Mouse (Mus musculus) CH12.LX (cell line): Measurements from ENCODE around the gene Pprc1. TPM values are rescaled to one million over a fixed set of nuclear protein-coding genes. Genes with fewer than 3 reads are reported as not detected.

Experiments
- DNase-seq: peaks from one replicate; pipeline ENCODE4 v3.0.0-alpha.2; 2013; ENCODE audit errors: extremely low read depth
- H3K27ac ChIP-seq: 2 replicates; pipeline ENCODE4 v1.5.1; 2012; ENCODE audit warnings: low read depth, mild to moderate bottlenecking, control low read depth, moderate library complexity; ENCODE audit not compliant: insufficient read depth
- H3K27me3 ChIP-seq: replicated peaks from 2 replicates; pipeline ENCODE3; 2012; ENCODE audit warnings: inconsistent platforms
- H3K36me3 ChIP-seq, 2 experiments: replicated peaks in 1 of 2; 2 replicates each; pipeline versions ENCODE3 to v1.6.1; 2012; ENCODE audit warnings: inconsistent platforms in 1 of 2, low read length in 1 of 2, mild to moderate bottlenecking in 1 of 2, mixed read lengths in 1 of 2, moderate library complexity in 1 of 2; ENCODE audit not compliant: control insufficient read depth in 1 of 2, insufficient read depth in 1 of 2
- H3K4me1 ChIP-seq, 2 experiments: 2 replicates each; pipeline ENCODE4 v1.6.1; 2012; ENCODE audit warnings: inconsistent platforms in 1 of 2, moderate library complexity in 1 of 2; ENCODE audit not compliant: insufficient read depth in 2 of 2, control insufficient read depth in 1 of 2
- H3K4me2 ChIP-seq: 2 replicates; pipeline ENCODE4 v1.6.1; 2012; ENCODE audit warnings: low read depth, mild to moderate bottlenecking, control low read depth; ENCODE audit not compliant: poor library complexity, insufficient read depth, severe bottlenecking
- H3K4me3 ChIP-seq, 3 experiments: fragments of 150-350 bp in 1 of 3; sonication (generic) in 1 of 3; replicated peaks in 1 of 3; 2 replicates each; pipeline versions ENCODE3 to v1.5.1; 2011 to 2012; ENCODE audit warnings: low read depth in 2 of 3, low read length in 2 of 3, mild to moderate bottlenecking in 2 of 3, moderate library complexity in 2 of 3, control low read depth in 1 of 3, improper control_type of control experiment in 1 of 3, inconsistent platforms in 1 of 3, mixed read lengths in 1 of 3; ENCODE audit not compliant: poor library complexity in 1 of 3
- H3K79me2 ChIP-seq: replicated peaks from 2 replicates; pipeline ENCODE4 v1.6.1; 2012; ENCODE audit warnings: mild to moderate bottlenecking, moderate library complexity; ENCODE audit not compliant: control insufficient read depth, poor library complexity, insufficient read depth, severe bottlenecking; ENCODE audit errors: extremely low read depth
- H3K9ac ChIP-seq: 2 replicates; pipeline ENCODE4 v1.6.1; 2012; ENCODE audit warnings: low read depth, mild to moderate bottlenecking, control low read depth, moderate library complexity; ENCODE audit not compliant: insufficient read depth
- H3K9me3 ChIP-seq: replicated peaks from 2 replicates; pipeline ENCODE3; 2012; ENCODE audit warnings: low read length, inconsistent platforms, mixed read lengths
- BHLHE40 ChIP-seq: IDR thresholded peaks from 2 replicates; pipeline ENCODE4 v1.6.1; 2011; ENCODE audit warnings: mild to moderate bottlenecking, low read depth, low read length, improper control_type of control experiment
- CHD1 ChIP-seq: IDR thresholded peaks from 2 replicates; pipeline ENCODE4 v1.6.1; 2012; ENCODE audit warnings: low read depth, low read length, improper control_type of control experiment, inconsistent platforms
- CHD2 ChIP-seq: IDR thresholded peaks from 2 replicates; pipeline ENCODE4 v1.6.1; 2011; ENCODE audit warnings: low read length, improper control_type of control experiment
- CTCF ChIP-seq, 2 experiments: IDR thresholded peaks in 1 of 2; conservative IDR thresholded peaks in 1 of 2; 2 replicates each; pipeline ENCODE4 v1.5.1; 2011 to 2012; ENCODE audit warnings: low read depth in 2 of 2, low read length in 2 of 2, improper control_type of control experiment in 1 of 2, inconsistent platforms in 1 of 2, mild to moderate bottlenecking in 1 of 2, moderate library complexity in 1 of 2
- E2F4 ChIP-seq: IDR thresholded peaks from 2 replicates; pipeline ENCODE4 v1.6.1; 2011; ENCODE audit warnings: low read depth, low read length, improper control_type of control experiment; ENCODE audit not compliant: insufficient replicate concordance
- ELF1 ChIP-seq: IDR thresholded peaks from 2 replicates; pipeline ENCODE4 v1.6.1; 2014; ENCODE audit warnings: low read depth, mild to moderate bottlenecking, inconsistent platforms, low read length, improper control_type of control experiment
- EP300 ChIP-seq: IDR thresholded peaks from 2 replicates; pipeline ENCODE4 v1.6.1; 2011; ENCODE audit warnings: low read length, improper control_type of control experiment
- ETS1 ChIP-seq: conservative IDR thresholded peaks from 2 replicates; pipeline ENCODE4 v1.6.1; 2012; ENCODE audit warnings: low read depth, mild to moderate bottlenecking, inconsistent platforms, low read length, improper control_type of control experiment, moderate library complexity
- HCFC1 ChIP-seq: IDR thresholded peaks from 2 replicates; pipeline ENCODE4 v1.6.1; 2012; ENCODE audit warnings: low read depth, mild to moderate bottlenecking, inconsistent platforms, low read length, improper control_type of control experiment
- IRF4 ChIP-seq: IDR thresholded peaks from 2 replicates; pipeline ENCODE4 v1.6.1; 2014; ENCODE audit warnings: low read depth, mild to moderate bottlenecking, inconsistent platforms, low read length, improper control_type of control experiment
- JUN ChIP-seq: IDR thresholded peaks from 2 replicates; pipeline ENCODE4 v1.6.1; 2011; ENCODE audit warnings: low read depth, mild to moderate bottlenecking, low read length, improper control_type of control experiment, moderate library complexity; ENCODE audit not compliant: insufficient read depth
- MAX ChIP-seq: IDR thresholded peaks from 2 replicates; pipeline ENCODE4 v1.6.1; 2011; ENCODE audit warnings: low read length, improper control_type of control experiment
- MAZ ChIP-seq: IDR thresholded peaks from 2 replicates; pipeline ENCODE4 v1.6.1; 2012; ENCODE audit warnings: low read depth, mild to moderate bottlenecking, inconsistent platforms, low read length, improper control_type of control experiment, moderate library complexity
- MEF2A ChIP-seq: IDR thresholded peaks from 2 replicates; pipeline ENCODE4 v1.6.1; 2014; ENCODE audit warnings: low read depth, mild to moderate bottlenecking, inconsistent platforms, low read length, improper control_type of control experiment, borderline replicate concordance
- MXI1 ChIP-seq: IDR thresholded peaks from 2 replicates; pipeline ENCODE4 v1.6.1; 2011; ENCODE audit warnings: mild to moderate bottlenecking, low read depth, low read length, improper control_type of control experiment
- MYC ChIP-seq: IDR thresholded peaks from 2 replicates; pipeline ENCODE4 v1.6.1; 2011; ENCODE audit warnings: low read depth, mild to moderate bottlenecking, improper control_type of control experiment, low read length
- NRF1 ChIP-seq: IDR thresholded peaks from 2 replicates; pipeline ENCODE4 v1.6.1; 2014; ENCODE audit warnings: low read depth, mild to moderate bottlenecking, inconsistent platforms, low read length, improper control_type of control experiment, moderate library complexity
- PAX5 ChIP-seq: IDR thresholded peaks from 2 replicates; pipeline ENCODE4 v1.6.1; 2012; ENCODE audit warnings: low read length, inconsistent platforms, mixed read lengths
- POLR2A ChIP-seq: IDR thresholded peaks from 2 replicates; pipeline ENCODE4 v1.6.1; 2011; ENCODE audit warnings: low read depth, mild to moderate bottlenecking, improper control_type of control experiment, low read length
- POLR2AphosphoS2 ChIP-seq: IDR thresholded peaks from 2 replicates; pipeline ENCODE4 v1.6.1; 2011; ENCODE audit warnings: low read depth, low read length, improper control_type of control experiment
- SIN3A ChIP-seq: IDR thresholded peaks from 2 replicates; pipeline ENCODE4 v1.6.1; 2012; ENCODE audit warnings: low read length, improper control_type of control experiment, inconsistent platforms
- TBP ChIP-seq: conservative IDR thresholded peaks from 2 replicates; pipeline ENCODE4 v1.6.1; 2011; ENCODE audit warnings: low read depth, low read length, improper control_type of control experiment
- TCF12 ChIP-seq: IDR thresholded peaks from 2 replicates; pipeline ENCODE4 v1.6.1; 2014; ENCODE audit warnings: low read depth, mild to moderate bottlenecking, inconsistent platforms, low read length, improper control_type of control experiment
- UBTF ChIP-seq: IDR thresholded peaks from 2 replicates; pipeline ENCODE4 v1.6.1; 2012; ENCODE audit warnings: low read depth, mild to moderate bottlenecking, inconsistent platforms, low read length, improper control_type of control experiment, moderate library complexity
- USF1 ChIP-seq: IDR thresholded peaks from 2 replicates; pipeline ENCODE4 v1.6.1; 2014; ENCODE audit warnings: low read depth, mild to moderate bottlenecking, inconsistent platforms, low read length, improper control_type of control experiment
- USF2 ChIP-seq: conservative IDR thresholded peaks from 2 replicates; pipeline ENCODE4 v1.6.1; 2011; ENCODE audit warnings: low read depth, low read length, improper control_type of control experiment
- ZC3H11A ChIP-seq: IDR thresholded peaks from 2 replicates; pipeline ENCODE4 v1.6.1; 2012; ENCODE audit warnings: low read depth, mild to moderate bottlenecking, inconsistent platforms, low read length, improper control_type of control experiment
- ZKSCAN1 ChIP-seq: IDR thresholded peaks from 2 replicates; pipeline ENCODE4 v1.6.1; 2012; ENCODE audit warnings: low read depth, inconsistent platforms, low read length, improper control_type of control experiment, borderline replicate concordance
- ZMIZ1 ChIP-seq: IDR thresholded peaks from 2 replicates; pipeline ENCODE4 v1.6.1; 2012; ENCODE audit warnings: low read depth, mild to moderate bottlenecking, inconsistent platforms, low read length, improper control_type of control experiment
- ZNF384 ChIP-seq: IDR thresholded peaks from 2 replicates; pipeline ENCODE4 v1.6.1; 2012; ENCODE audit warnings: low read depth, low read length, improper control_type of control experiment, inconsistent platforms
- dilution Hi-C: fragments of 300-500 bp; cut with MboI; formaldehyde crosslinking; loops from 2 replicates; pipeline ENCODE4 v1.14.3; 2020; ENCODE audit warnings: low sequenced_read_pairs; ENCODE audit not compliant: extremely low pct_unique_long_range_greater_than_20kb, extremely low pct_ligation_motif_present
- in situ Hi-C: fragments of 300-500 bp; cut with MboI; formaldehyde crosslinking; loops from 3 replicates; pipeline ENCODE4 v1.14.3; 2019; ENCODE audit warnings: low sequenced_read_pairs, low pct_ligation_motif_present, low pct_unique_long_range_greater_than_20kb, mixed read lengths
- polyA plus RNA-seq: library from polyadenylated mRNA; unstranded; fragments of >175 nt; gene quantifications from 2 replicates; pipeline ENCODE4 v1.2.1, GENCODE M21; 2012; ENCODE audit warnings: low read depth; ENCODE audit not compliant: insufficient read length
- total RNA-seq, 2 experiments: library from RNA; depleted of rRNA; stranded (reverse); fragments of 300-350 nt in 1 of 2; fragments of >200 nt in 1 of 2; gene quantifications; 2 replicates each; pipeline ENCODE4 v1.2.3; 2012 to 2014

The Pprc1 gene
- total RNA-seq (2012; rRNA removed) (21.2 and 26.1 TPM in 2 replicates), total RNA-seq (2014; rRNA removed) (9.2 and 13.0 TPM in 2 replicates), polyA plus RNA-seq (65.0 and 68.7 TPM in 2 replicates)

- no peak for TF ChIP-seq MXI1
- no peak for TF ChIP-seq CHD1
- TF ChIP-seq MAZ = peak; percentile 53; the same call in 1 of the 2 replicates
- TF ChIP-seq SIN3A = no peak; the same call in 1 of the 2 replicates
- TF ChIP-seq ELF1 = no peak
- TF ChIP-seq PAX5 = no peak
- TF ChIP-seq POLR2A = no peak
- no peak for TF ChIP-seq ZNF384
- no peak for TF ChIP-seq USF2
- TF ChIP-seq TBP = 0 out of 2 replicates have a peak, but pooled peaks have one; percentile 30
- no peak for TF ChIP-seq NRF1
- no peak for TF ChIP-seq USF1
- TF ChIP-seq TCF12 = no peak; the same call in 1 of the 2 replicates
- no peak for TF ChIP-seq CTCF (conservative IDR thresholded peaks at IDR 0.05 in 1 of 2, IDR thresholded peaks at IDR 0.05 in 1 of 2; ENCODE audit: low read depth in 2 of 2, low read length in 2 of 2)
- TF ChIP-seq HCFC1 = peak; percentile 43; the same call in 1 of the 2 replicates
- TF ChIP-seq ETS1 = no peak
- TF ChIP-seq CHD2 = no peak
- TF ChIP-seq ZKSCAN1 = no peak
- TF ChIP-seq MYC = no peak
- no peak for TF ChIP-seq UBTF
- no peak; the same call in 1 of the 2 replicates for TF ChIP-seq MEF2A
- no peak for TF ChIP-seq ZC3H11A
- TF ChIP-seq BHLHE40 = 0 out of 2 replicates have a peak, but pooled peaks have one; percentile 13
- no peak for TF ChIP-seq E2F4
- TF ChIP-seq ZMIZ1 = no peak
- no peak for TF ChIP-seq MAX
- TF ChIP-seq EP300 = no peak
- no peak for TF ChIP-seq JUN
- 0 out of 2 replicates have a peak, but pooled peaks have one; percentile 7 for TF ChIP-seq IRF4
- TF ChIP-seq POLR2AphosphoS2 = no peak
- Histone ChIP-seq H3K9me3 (no peaks in the 10 kb centered on the region), H3K4me3 (peak within 1 kb of the TSS; percentile 61 to 91 (median 84)), H3K27me3 (peaks cover 26% of the 10 kb centered on the region), H3K4me2 (peak within 1 kb of the TSS; percentile 96), H3K79me2 (peaks cover 33% of the 10 kb centered on the region), H3K27ac (peak within 1 kb of the TSS; percentile 27), H3K9ac (peak within 1 kb of the TSS; percentile 81), H3K36me3 (no peaks in the 10 kb centered on the region), H3K4me1 (peaks cover 2 to 32% of the 10 kb centered on the region in 2 experiments; a peak in 3 of 4 replicates)
- dilution Hi-C loops = no loop called here
- in situ Hi-C loops = no loop called here
- peak; percentile 58 for DNase-seq
Observed at GRCm38 (mm10) chr19:46044271-46044992, at the start of gene Pprc1. Gene Pprc1 (plus strand): TSS chr19:46044886.
